Mouse (Mus musculus): Measurements from ENCODE around the gene Olfr522.

GRCm38 (mm10) chr7:140188391-140189328 is 24.1 kb upstream of the Olfr522 start:
- TF ChIP-seq CTCF (IDR thresholded peaks at IDR 0.05; ENCODE audit: low read depth) (peak; percentile 63), EP300 (optimal IDR thresholded peaks at IDR 0.05) (no peak)
